Mouse (Mus musculus) olfactory bulb, adult 2 months (tissue): Measurements from ENCODE around the gene Helq.

ENCODE experiments used
- CTCF ChIP-seq: fragments of 200-500 bp; IDR thresholded peaks from 2 replicates; pipeline ENCODE4 v1.5.1; 2012; ENCODE audit warnings: low read depth, mild to moderate bottlenecking, low read length, moderate library complexity; ENCODE audit not compliant: insufficient read depth
- POLR2A ChIP-seq: fragments of 200-500 bp; IDR thresholded peaks from 2 replicates; pipeline ENCODE4 v1.6.1; 2012; ENCODE audit warnings: mild to moderate bottlenecking, low read depth, low read length, moderate library complexity; ENCODE audit not compliant: insufficient read depth

DNA sequence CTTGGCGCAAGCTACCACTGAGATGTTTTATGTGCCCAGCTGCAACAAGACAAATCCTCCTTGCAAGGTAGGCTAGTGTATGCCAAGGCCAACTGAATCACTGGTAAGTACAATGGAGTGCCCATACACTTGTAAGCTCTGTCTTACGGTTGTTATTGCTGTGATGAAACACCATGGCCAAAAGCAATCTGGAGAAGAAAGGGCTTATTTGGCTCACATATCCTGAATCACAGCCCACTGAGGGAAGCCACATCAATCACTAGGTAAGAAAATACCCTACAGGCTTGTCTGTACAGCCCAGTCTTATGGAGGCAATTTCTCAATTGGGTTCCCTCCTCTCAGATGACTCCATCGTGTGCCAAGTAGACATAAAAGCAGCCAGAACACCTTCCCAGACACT lies 30.3 kb upstream of the Helq start:
- TF ChIP-seq POLR2A, result no peak
- TF ChIP-seq CTCF, result no peak
